Comparison of ENCODE assay signal across 7 mouse cellular contexts in the genomic region with DNA sequence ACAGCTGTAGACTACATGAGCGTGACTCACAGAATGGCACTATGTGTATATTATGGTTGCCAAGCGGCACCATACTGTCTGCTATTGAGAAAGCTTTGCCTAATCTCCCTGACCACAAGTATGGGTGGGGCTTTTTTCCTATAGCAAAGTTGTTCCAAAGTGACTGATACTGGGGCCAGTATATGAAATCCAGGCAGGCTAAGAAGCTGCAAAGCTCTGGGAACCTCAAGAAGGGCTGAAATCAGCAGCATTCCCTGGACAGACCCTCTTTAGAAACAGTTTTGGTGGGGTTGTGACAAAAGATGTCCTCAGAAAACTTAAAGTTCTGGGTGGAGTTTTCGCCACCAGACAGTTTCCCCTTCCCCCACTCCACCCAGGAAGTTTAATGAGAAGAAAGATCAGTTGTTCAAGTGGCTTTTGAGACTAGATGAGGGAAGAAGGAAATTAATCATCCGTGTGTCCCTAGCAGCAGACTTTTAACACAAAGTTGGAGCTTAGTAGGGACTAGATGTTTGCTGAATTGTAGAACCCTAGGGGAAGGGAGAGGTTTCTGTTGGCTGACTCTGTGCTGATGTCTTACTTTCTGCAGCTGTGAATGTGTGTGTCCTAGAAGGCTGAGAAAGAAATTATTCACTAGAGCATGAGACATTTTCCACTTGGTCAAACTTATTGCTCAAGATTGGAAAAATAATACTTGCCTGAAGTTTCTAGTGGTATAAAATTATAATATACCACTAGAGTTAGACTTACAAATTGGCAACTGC. TPM values are rescaled to one million over a fixed set of nuclear protein-coding genes. Genes with fewer than 3 reads are reported as not detected.
DNase-seq lines count a peak whose midpoint lies in the region; ATAC-seq and TF ChIP-seq lines count a peak whose summit lies in the region.

No protein-coding gene starts in this region.

- intact Hi-C loops in heart, postnatal 10 days (cut with DNase I) = no loop called here

- peak; percentile 77 for DNase-seq in CD4-positive helper T cell, adult 2 months (ENCODE audit: low read depth, low spot score)
- DNase-seq in heart, postnatal 10 days = peak; percentile 19 to 41
- DNase-seq in lung, postnatal 0 days (ENCODE audit: low spot score) = peak; percentile 66
- peak; percentile 34 for DNase-seq in thymus, postnatal 4 days
- no peak for DNase-seq in frontal cortex, postnatal 14 days (ENCODE audit: low spot score in 2 of 2)
- no peak for DNase-seq in cerebellum, adult 8-10 months

- no peak for TF ChIP-seq EP300 in lung, postnatal 0 days (IDR thresholded peaks at IDR 0.05)

- H3K4me2 ChIP-seq in lung, postnatal 0 days (replicated peaks; ENCODE audit: low read depth, low read length) = peak overlapping the region; percentile 25

- no peak overlapping the region for H3K4me3 ChIP-seq in lung, postnatal 0 days (ENCODE audit: low read depth, low read length)

- WGBS in lung, postnatal 0 days = 44% methylated on average over 4 of the region's 4 CpGs

- peak overlapping the region; percentile 38; the same call in 1 of the 2 replicates for H3K27ac ChIP-seq in lung, postnatal 0 days (ENCODE audit: low read length)

- H3K4me1 ChIP-seq in lung, postnatal 0 days (ENCODE audit: insufficient read depth, low read depth, low read length) = no peaks in the 10 kb centered on the region

- no peaks in the 10 kb centered on the region for H3K36me3 ChIP-seq in lung, postnatal 0 days (ENCODE audit: insufficient read depth, low read length)

- no peak for TF ChIP-seq CTCF in lung, postnatal 0 days (IDR thresholded peaks at IDR 0.05)

- no peak overlapping the region for H3K9ac ChIP-seq in lung, postnatal 0 days (replicated peaks; ENCODE audit: low read depth)

- H3K27me3 ChIP-seq in lung, postnatal 0 days (replicated peaks; ENCODE audit: insufficient read depth, low read length) = no peaks in the 10 kb centered on the region

- ATAC-seq in activated CD4-positive, CD25-positive, alpha-beta regulatory T cell, adult 4 months = peak; percentile 83
- peak; percentile 75 for ATAC-seq in lung, postnatal 0 days

- H3K9me3 ChIP-seq in lung, postnatal 0 days (ENCODE audit: low read length) = no peaks in the 10 kb centered on the region

RNA-seq across cellular contexts. Expression of a gene that starts 2.2 kb away (rescaled TPM):
- 1 to 10 TPM; 3.4 to 5.8 TPM for polyA plus RNA-seq in activated CD4-positive, CD25-positive, alpha-beta regulatory T cell, adult 4 months (2017; shearing (Covaris generic))
- 1 to 10 TPM; 3.9 to 4.3 TPM for total RNA-seq in heart, postnatal 10 days (2021)
- 1.4 and 1.5 TPM in 2 replicates for polyA plus RNA-seq in lung, postnatal 0 days (2015; fragmentation: Nextera tagmentation; extraction: Ambion mirVana)

Comparison
In these comparisons a context has a peak if more than half of its experiments do, and no peak if none do; other contexts are left out.
1. DNase-seq: peak in CD4-positive helper T cell, adult 2 months (single experiment), heart, postnatal 10 days (2 of 2), lung, postnatal 0 days (single experiment) and thymus, postnatal 4 days (single experiment); none in frontal cortex, postnatal 14 days (0 of 2) and cerebellum, adult 8-10 months (single experiment).